Mouse (Mus musculus) forebrain, embryonic 12.5 days (tissue): Measurements from ENCODE around the gene Coq2. TPM values are rescaled to one million over a fixed set of nuclear protein-coding genes. Genes with fewer than 3 reads are reported as not detected.

Experiments used
- ATAC-seq: fragments of 200-750 bp; cut with Nextera tagmentation; 2 replicates; pipeline ENCODE4 v1.8.0; 2017; ENCODE audit warnings: moderate TSS enrichment; ENCODE audit not compliant: low FRiP score
- H3K27ac ChIP-seq: fragments of 300-500 bp; sonication (generic); 2 replicates; pipeline ENCODE4 v1.5.1; 2016; ENCODE audit warnings: mild to moderate bottlenecking
- H3K27me3 ChIP-seq: fragments of 300-500 bp; sonication (generic); 2 replicates; pipeline ENCODE4 v1.6.1; 2016; ENCODE audit warnings: mild to moderate bottlenecking
- H3K36me3 ChIP-seq: fragments of 300-500 bp; sonication (generic); replicated peaks from 2 replicates; pipeline ENCODE4 v1.6.1; 2016; ENCODE audit warnings: mild to moderate bottlenecking
- H3K4me1 ChIP-seq: fragments of 300-500 bp; sonication (generic); 2 replicates; pipeline ENCODE4 v1.6.1; 2016
- H3K4me2 ChIP-seq: fragments of 300-500 bp; sonication (generic); 2 replicates; pipeline ENCODE4 v1.6.1; 2016; ENCODE audit warnings: mild to moderate bottlenecking, moderate library complexity
- H3K4me3 ChIP-seq: fragments of 300-500 bp; sonication (generic); replicated peaks from 2 replicates; pipeline ENCODE4 v1.5.1; 2016; ENCODE audit warnings: mild to moderate bottlenecking
- H3K9ac ChIP-seq: fragments of 300-500 bp; sonication (generic); 2 replicates; pipeline ENCODE4 v1.6.1; 2016; ENCODE audit warnings: mild to moderate bottlenecking
- H3K9me3 ChIP-seq: fragments of 300-500 bp; sonication (generic); 2 replicates; pipeline ENCODE4 v1.6.1; 2016
- WGBS: fragments of 180-500 bp; shearing (Covaris S2); methylation state at CpG from one replicate; pipeline ENCODE4 v1.1.7; 2016; 5-methylcytosine and 5-hydroxymethylcytosine counted together
- polyA plus RNA-seq: library from polyadenylated mRNA; unstranded; fragments of >200 nt; fragmentation: Nextera tagmentation; extraction: Ambion mirVana; gene quantifications from 2 replicates; pipeline ENCODE4 v1.2.1, GENCODE M21; 2016

Coq2 gene
- 42.3 and 47.3 TPM in 2 replicates for polyA plus RNA-seq

GRCm38 (mm10) chr5:100674711-100675376 lies at the start of gene Coq2:
Gene Coq2 (minus strand): TSS chr5:100675140.
- Histone ChIP-seq H3K9me3 (no peaks in the 10 kb centered on the region), H3K4me1 (peaks cover 19% of the 10 kb centered on the region), H3K27ac (peak within 1 kb of the TSS; percentile 69), H3K9ac (peak within 1 kb of the TSS; percentile 86), H3K4me3 (peak within 1 kb of the TSS; percentile 82), H3K4me2 (peak within 1 kb of the TSS; percentile 66), H3K27me3 (0 out of 2 replicates have a peak, but pooled peaks cover 3% of the 10 kb centered on the region), H3K36me3 (peaks cover 6% of the 10 kb centered on the region; the same call in 1 of the 2 replicates)
- WGBS, result 13% methylated on average over 17 of the region's 17 CpGs
- ATAC-seq, result peak; percentile 60; the same call in 1 of the 2 replicates

- WGBS, result under 1% methylated on average over 53 of the region's 56 CpGs
- peak; percentile 74 for ATAC-seq
- Histone ChIP-seq H3K36me3 (no peaks in the 10 kb centered on the region), H3K9me3 (0 out of 2 replicates have a peak, but pooled peaks cover 7% of the 10 kb centered on the region), H3K4me3 (peak within 1 kb of the TSS; percentile 51), H3K27ac (no peak within 1 kb of the TSS), H3K9ac (peak within 1 kb of the TSS; percentile 61), H3K4me1 (peaks cover 13% of the 10 kb centered on the region), H3K4me2 (peak within 1 kb of the TSS; percentile 95), H3K27me3 (peaks cover 39% of the 10 kb centered on the region)
Measured at GRCm38 (mm10) chr5:100719235-100720088, 44.5 kb upstream of the Coq2 start, which contains the start of gene Hpse. Gene Hpse (minus strand): TSS chr5:100719716.

GRCm38 (mm10) chr5:100716762-100717161 lies 41.8 kb upstream of the Coq2 start:
- Histone ChIP-seq H3K27me3 (peaks cover 36% of the 10 kb centered on the region), H3K9me3 (no peaks in the 10 kb centered on the region), H3K27ac (no peak overlapping the region), H3K4me3 (no peak overlapping the region), H3K36me3 (no peaks in the 10 kb centered on the region), H3K4me2 (no peak overlapping the region), H3K9ac (no peak overlapping the region), H3K4me1 (peaks cover 13% of the 10 kb centered on the region)
- no peak for ATAC-seq
- 92% methylated on average over 15 of the region's 15 CpGs for WGBS

GRCm38 (mm10) chr5:100711219-100711618 lies 36.3 kb upstream of the Coq2 start:
- no peak overlapping the region for H3K9ac ChIP-seq
- 93% methylated on average over 6 of the region's 6 CpGs for WGBS
- H3K27me3 ChIP-seq, result no peaks in the 10 kb centered on the region
- H3K4me2 ChIP-seq, result no peak overlapping the region
- ATAC-seq, result no peak
- H3K9me3 ChIP-seq, result no peaks in the 10 kb centered on the region
- H3K4me3 ChIP-seq, result no peak overlapping the region
- no peaks in the 10 kb centered on the region for H3K36me3 ChIP-seq
- H3K27ac ChIP-seq, result no peak overlapping the region
- no peaks in the 10 kb centered on the region; the same call in 1 of the 2 replicates for H3K4me1 ChIP-seq

GRCm38 (mm10) chr5:100710012-100710411 lies 35.1 kb upstream of the Coq2 start:
- ATAC-seq, result no peak
- H3K4me1 ChIP-seq, result no peaks in the 10 kb centered on the region; the same call in 1 of the 2 replicates
- H3K27me3 ChIP-seq, result no peaks in the 10 kb centered on the region
- H3K4me3 ChIP-seq, result no peak overlapping the region
- H3K36me3 ChIP-seq, result no peaks in the 10 kb centered on the region
- H3K9me3 ChIP-seq, result no peaks in the 10 kb centered on the region
- no peak overlapping the region for H3K9ac ChIP-seq
- no peak overlapping the region for H3K27ac ChIP-seq
- 64% methylated on average over 2 of the region's 2 CpGs for WGBS
- H3K4me2 ChIP-seq, result no peak overlapping the region

- Histone ChIP-seq H3K36me3 (no peaks in the 10 kb centered on the region), H3K4me1 (no peaks in the 10 kb centered on the region; the same call in 1 of the 2 replicates), H3K27me3 (no peaks in the 10 kb centered on the region), H3K9ac (no peak overlapping the region), H3K27ac (no peak overlapping the region), H3K9me3 (no peaks in the 10 kb centered on the region), H3K4me2 (no peak overlapping the region), H3K4me3 (no peak overlapping the region)
- ATAC-seq, result no peak
- WGBS, result 90% methylated on average over 6 of the region's 6 CpGs
Measured at GRCm38 (mm10) chr5:100709035-100709434, 34.1 kb upstream of the Coq2 start.

- no peaks in the 10 kb centered on the region for H3K9me3 ChIP-seq
- H3K27me3 ChIP-seq, result no peaks in the 10 kb centered on the region
- H3K9ac ChIP-seq, result no peak overlapping the region
- WGBS, result 68% methylated on average over 8 of the region's 8 CpGs
- H3K4me2 ChIP-seq, result no peak overlapping the region
- no peaks in the 10 kb centered on the region for H3K4me1 ChIP-seq
- no peak for ATAC-seq
- no peak overlapping the region for H3K4me3 ChIP-seq
- no peaks in the 10 kb centered on the region for H3K36me3 ChIP-seq
- H3K27ac ChIP-seq, result no peak overlapping the region
Measured at GRCm38 (mm10) chr5:100706675-100707074, 31.7 kb upstream of the Coq2 start.

- WGBS, result 91% methylated on average over 2 of the region's 2 CpGs
- no peaks in the 10 kb centered on the region for H3K27me3 ChIP-seq
- H3K9me3 ChIP-seq, result no peaks in the 10 kb centered on the region
- ATAC-seq, result no peak
- no peak overlapping the region for H3K4me2 ChIP-seq
- H3K27ac ChIP-seq, result no peak overlapping the region
- no peaks in the 10 kb centered on the region for H3K4me1 ChIP-seq
- no peaks in the 10 kb centered on the region for H3K36me3 ChIP-seq
- H3K4me3 ChIP-seq, result no peak overlapping the region
- H3K9ac ChIP-seq, result no peak overlapping the region
Measured at GRCm38 (mm10) chr5:100704272-100704671, 29.3 kb upstream of the Coq2 start.

- no peak for ATAC-seq
- no peak overlapping the region for H3K4me3 ChIP-seq
- H3K36me3 ChIP-seq, result no peaks in the 10 kb centered on the region
- no peaks in the 10 kb centered on the region for H3K27me3 ChIP-seq
- no peaks in the 10 kb centered on the region for H3K4me1 ChIP-seq
- no peak overlapping the region for H3K27ac ChIP-seq
- no peak overlapping the region for H3K4me2 ChIP-seq
- 91% methylated on average over 3 of the region's 3 CpGs for WGBS
- no peaks in the 10 kb centered on the region for H3K9me3 ChIP-seq
- H3K9ac ChIP-seq, result no peak overlapping the region
Measured at GRCm38 (mm10) chr5:100702325-100702724, 27.4 kb upstream of the Coq2 start.

GRCm38 (mm10) chr5:100700861-100701620 lies 26.1 kb upstream of the Coq2 start:
- no peak for ATAC-seq
- Histone ChIP-seq H3K9ac (no peak overlapping the region), H3K9me3 (no peaks in the 10 kb centered on the region), H3K27ac (no peak overlapping the region), H3K27me3 (no peaks in the 10 kb centered on the region), H3K4me2 (no peak overlapping the region), H3K4me1 (no peaks in the 10 kb centered on the region), H3K4me3 (no peak overlapping the region), H3K36me3 (no peaks in the 10 kb centered on the region)
- WGBS, result 86% methylated on average over 12 of the region's 13 CpGs

GRCm38 (mm10) chr5:100697886-100698285 lies 22.9 kb upstream of the Coq2 start:
- Histone ChIP-seq H3K4me2 (no peak overlapping the region), H3K4me3 (no peak overlapping the region), H3K27me3 (no peaks in the 10 kb centered on the region), H3K36me3 (no peaks in the 10 kb centered on the region), H3K9ac (no peak overlapping the region), H3K9me3 (no peaks in the 10 kb centered on the region), H3K27ac (no peak overlapping the region), H3K4me1 (no peaks in the 10 kb centered on the region)
- no peak for ATAC-seq
- WGBS, result 72% methylated on average over 2 of the region's 2 CpGs

GRCm38 (mm10) chr5:100697398-100697797 lies 22.5 kb upstream of the Coq2 start:
- Histone ChIP-seq H3K9ac (no peak overlapping the region), H3K9me3 (no peaks in the 10 kb centered on the region), H3K27ac (no peak overlapping the region), H3K4me2 (no peak overlapping the region), H3K27me3 (no peaks in the 10 kb centered on the region), H3K4me3 (no peak overlapping the region), H3K36me3 (no peaks in the 10 kb centered on the region), H3K4me1 (no peaks in the 10 kb centered on the region)
- WGBS, result 72% methylated on average over 2 of the region's 2 CpGs
- no peak for ATAC-seq
